Mouse (Mus musculus) lung, adult 2 months (tissue): ENCODE measurements around the gene Ltc4s.

Experiments
- CTCF ChIP-seq: fragments of 200-500 bp; IDR thresholded peaks from 2 replicates; pipeline ENCODE4 v1.5.1; 2011; ENCODE audit warnings: mild to moderate bottlenecking, low read length, control low read depth; ENCODE audit not compliant: insufficient read depth
- POLR2A ChIP-seq: fragments of 200-500 bp; IDR thresholded peaks from 2 replicates; pipeline ENCODE4 v1.6.1; 2011; ENCODE audit warnings: low read depth, mild to moderate bottlenecking, control low read depth, low read length, borderline replicate concordance; ENCODE audit errors: extremely low read depth

GRCm38 (mm10) chr11:50277025-50277424, 38.6 kb upstream of the Ltc4s start:
- TF ChIP-seq CTCF (no peak), POLR2A (no peak)
